Mouse (Mus musculus) G1E (cell line): ENCODE results near the gene Slc16a5. TPM values are rescaled to one million over a fixed set of nuclear protein-coding genes. Genes with fewer than 3 reads are reported as not detected.

Experiments used
- ATAC-seq: 2 replicates; pipeline ENCODE4 v1.8.0; 2016; ENCODE audit warnings: mild to moderate bottlenecking; ENCODE audit not compliant: insufficient number of reproducible peaks, poor library complexity, low FRiP score, severe bottlenecking; ENCODE audit errors: extremely low read depth
- DNase-seq: peaks from one replicate; pipeline ENCODE4 v3.0.0; 2012; ENCODE audit warnings: low spot score
- H3K27me3 ChIP-seq: 2 replicates; pipeline ENCODE4 v1.6.1; 2012; ENCODE audit warnings: mild to moderate bottlenecking, low read length, inconsistent platforms; ENCODE audit not compliant: insufficient read depth
- H3K36me3 ChIP-seq: replicated peaks from 2 replicates; pipeline ENCODE3; 2012; ENCODE audit warnings: mild to moderate bottlenecking, inconsistent platforms
- H3K4me1 ChIP-seq: 2 replicates; pipeline ENCODE4 v1.6.1; 2012; ENCODE audit warnings: low read depth, low read length, inconsistent platforms, mixed read lengths; ENCODE audit not compliant: insufficient read depth
- H3K4me3 ChIP-seq: 2 replicates; pipeline ENCODE4 v1.5.1; 2012; ENCODE audit warnings: low read depth, mild to moderate bottlenecking, inconsistent platforms, low read length, moderate library complexity, mixed read lengths
- H3K9me3 ChIP-seq: replicated peaks from 2 replicates; pipeline ENCODE4 v1.6.1; 2012; ENCODE audit warnings: inconsistent platforms
- CTCF ChIP-seq: IDR thresholded peaks from 2 replicates; pipeline ENCODE4 v1.5.1; 2012; ENCODE audit warnings: low read depth, low read length, inconsistent platforms, mixed read lengths
- GATA1 ChIP-seq: IDR thresholded peaks from 2 replicates; pipeline ENCODE4 v1.6.1; 2012; ENCODE audit warnings: borderline replicate concordance, low read length, inconsistent platforms, mixed read lengths
- GATA2 ChIP-seq: IDR thresholded peaks from 2 replicates; pipeline ENCODE4 v1.6.1; 2012; ENCODE audit warnings: low read depth, low read length, inconsistent platforms, borderline replicate concordance
- POLR2AphosphoS5 ChIP-seq: IDR thresholded peaks from 2 replicates; pipeline ENCODE4 v1.6.1; 2012; ENCODE audit warnings: low read depth, low read length, inconsistent platforms; ENCODE audit not compliant: insufficient replicate concordance
- TAL1 ChIP-seq: conservative IDR thresholded peaks from 2 replicates; pipeline ENCODE4 v1.6.1; 2012; ENCODE audit warnings: low read depth, low read length, inconsistent platforms, mixed read lengths
- polyA plus RNA-seq: library from polyadenylated mRNA; stranded (reverse); fragments of >175 nt; gene quantifications from 2 replicates; pipeline ENCODE4 v1.2.3, GENCODE M21; 2012
- total RNA-seq, 2 experiments: library from RNA; stranded (forward) in 1 of 2; stranded (reverse) in 1 of 2; fragments of 200-1000 nt in 1 of 2; fragments of >200 nt in 1 of 2; fragmentation: Nextera tagmentation in 1 of 2; gene quantifications; 2 replicates each; pipeline ENCODE4 v1.2.3; 2014 to 2017

Gene Slc16a5
- total and polyA plus RNA-seq, 3 experiments: 0.05 TPM; not detected in 2

DNA sequence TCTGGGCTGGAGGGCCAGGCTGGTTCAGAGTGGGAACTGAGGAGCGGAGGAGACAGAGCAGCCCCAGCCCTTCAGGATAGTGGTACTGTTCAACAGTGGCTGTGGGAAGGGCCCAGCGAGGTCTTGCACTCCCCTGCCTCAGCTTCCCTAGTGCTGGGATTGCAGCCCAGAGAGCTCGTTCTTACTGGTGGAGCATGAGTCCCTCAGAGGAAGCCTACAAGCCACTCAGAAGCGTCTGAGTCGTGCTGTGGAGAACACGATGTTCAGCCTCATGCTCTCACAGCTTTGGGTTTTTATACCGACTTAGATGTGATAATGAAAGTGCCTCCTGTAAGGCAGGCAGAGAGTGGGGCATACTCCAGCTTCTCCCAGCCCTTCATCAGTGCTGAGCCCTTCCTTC lies 37.6 kb upstream of the Slc16a5 start:
- Histone ChIP-seq H3K4me3 (no peak overlapping the region), H3K4me1 (peaks cover 25% of the 10 kb centered on the region), H3K36me3 (peaks cover 72% of the 10 kb centered on the region), H3K9me3 (no peaks in the 10 kb centered on the region), H3K27me3 (no peaks in the 10 kb centered on the region)
- no peak for TF ChIP-seq CTCF
- no peak for TF ChIP-seq POLR2AphosphoS5
- no peak for TF ChIP-seq GATA2
- no peak for TF ChIP-seq GATA1
- TF ChIP-seq TAL1: no peak
- DNase-seq (no peak), ATAC-seq (no peak)

DNA sequence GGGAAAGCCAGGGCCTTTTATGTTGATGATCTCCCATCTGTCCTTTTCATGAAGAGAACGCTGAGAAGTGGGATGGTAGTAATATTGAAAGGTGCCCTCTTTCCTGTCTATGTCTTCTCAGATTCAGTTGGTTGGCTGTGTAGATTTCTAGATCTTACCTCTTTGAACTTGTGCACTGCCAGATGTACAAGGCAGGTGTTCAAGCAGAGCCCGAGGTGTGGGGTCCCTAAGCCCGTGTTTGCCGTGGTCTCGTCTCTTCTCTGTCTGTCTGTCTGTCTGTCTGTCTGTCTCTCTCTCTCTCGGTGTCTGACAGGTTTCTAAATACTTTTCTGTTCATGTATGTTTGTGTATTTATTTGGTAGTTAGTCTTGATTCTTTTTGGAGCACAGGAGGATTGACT lies 36.6 kb upstream of the Slc16a5 start:
- no peak for ATAC-seq
- Histone ChIP-seq H3K27me3 (no peaks in the 10 kb centered on the region), H3K4me1 (peaks cover 21% of the 10 kb centered on the region), H3K4me3 (no peak overlapping the region), H3K9me3 (no peaks in the 10 kb centered on the region), H3K36me3 (peaks cover 82% of the 10 kb centered on the region)
- TF ChIP-seq CTCF: no peak
- no peak for TF ChIP-seq GATA2
- TF ChIP-seq GATA1: no peak
- TF ChIP-seq POLR2AphosphoS5: no peak
- no peak for DNase-seq

DNA sequence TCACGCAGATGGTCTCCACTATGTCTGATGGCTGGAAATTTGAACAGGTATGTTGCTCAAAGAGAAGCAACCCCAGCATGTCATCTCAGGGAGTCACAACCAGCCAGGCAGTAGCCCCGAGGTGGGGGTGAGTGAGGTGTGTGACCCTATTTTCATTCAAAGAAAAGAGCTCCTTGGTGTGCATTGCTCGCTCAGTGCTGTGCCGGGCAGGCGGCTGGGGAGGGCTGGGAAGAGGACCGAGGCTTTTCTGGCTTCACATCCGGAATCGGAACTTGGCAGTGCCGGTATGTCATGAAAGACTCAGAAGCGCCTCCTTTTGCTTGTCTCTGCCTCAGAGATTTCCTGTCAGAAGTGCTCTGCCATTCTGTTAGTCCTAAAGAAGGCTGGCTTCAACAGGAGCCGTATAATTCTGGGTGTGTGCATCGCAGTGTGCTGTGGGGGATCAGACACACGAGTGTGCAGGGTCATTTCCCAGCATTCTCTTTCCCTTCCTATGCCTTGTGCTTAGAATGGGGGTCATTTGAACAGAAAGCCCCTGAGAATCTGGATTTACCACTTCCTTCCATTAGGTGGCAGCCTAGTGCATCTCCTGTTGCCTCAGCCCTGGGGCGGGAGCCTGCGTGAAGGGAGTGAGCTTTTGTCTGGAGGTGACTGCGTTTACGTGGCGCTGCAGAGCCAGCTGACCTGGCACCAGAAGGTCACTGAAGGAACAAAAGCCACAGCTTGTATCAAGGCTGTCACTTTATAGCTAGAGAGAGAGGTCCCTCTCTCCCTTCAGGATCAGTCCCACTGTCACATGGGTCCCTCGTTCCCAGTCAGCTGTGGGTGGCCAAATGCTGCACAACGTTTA lies 34.6 kb upstream of the Slc16a5 start:
- H3K36me3 ChIP-seq: peaks cover 92% of the 10 kb centered on the region
- no peak for TF ChIP-seq GATA2
- TF ChIP-seq CTCF: peak; percentile 48
- H3K4me1 ChIP-seq: peaks cover 3% of the 10 kb centered on the region
- ATAC-seq (peak; percentile 63), DNase-seq (peak; percentile 83)
- no peaks in the 10 kb centered on the region for H3K9me3 ChIP-seq
- H3K27me3 ChIP-seq: no peaks in the 10 kb centered on the region
- no peak overlapping the region for H3K4me3 ChIP-seq

DNA sequence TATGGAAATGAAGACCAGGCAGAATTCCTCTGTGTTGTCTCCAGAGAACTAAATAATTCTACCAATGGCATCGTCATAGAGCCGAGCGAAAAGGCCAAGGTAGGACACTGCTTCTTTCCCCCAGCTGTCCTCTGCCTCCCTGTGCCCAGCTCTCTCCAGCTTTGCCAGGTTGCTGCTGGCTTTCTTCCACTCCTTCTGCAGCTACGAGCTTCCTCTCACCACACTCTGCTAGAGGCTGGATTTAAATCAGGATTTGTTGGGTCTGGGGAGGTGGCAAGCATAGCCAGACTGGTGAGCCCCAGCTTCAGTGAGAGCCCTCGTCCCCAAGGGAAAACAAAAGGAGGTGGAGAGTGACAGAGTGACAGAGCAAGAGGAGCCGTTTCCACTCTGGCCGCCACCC lies 33.0 kb upstream of the Slc16a5 start:
- H3K4me3 ChIP-seq: no peak overlapping the region
- TF ChIP-seq TAL1 (no peak), CTCF (no peak), GATA2 (no peak), GATA1 (no peak), POLR2AphosphoS5 (no peak)
- H3K36me3 ChIP-seq: peaks cover 88% of the 10 kb centered on the region
- no peaks in the 10 kb centered on the region for H3K27me3 ChIP-seq
- DNase-seq: no peak
- no peak for ATAC-seq
- no peaks in the 10 kb centered on the region for H3K9me3 ChIP-seq
- peaks cover 3% of the 10 kb centered on the region for H3K4me1 ChIP-seq

DNA sequence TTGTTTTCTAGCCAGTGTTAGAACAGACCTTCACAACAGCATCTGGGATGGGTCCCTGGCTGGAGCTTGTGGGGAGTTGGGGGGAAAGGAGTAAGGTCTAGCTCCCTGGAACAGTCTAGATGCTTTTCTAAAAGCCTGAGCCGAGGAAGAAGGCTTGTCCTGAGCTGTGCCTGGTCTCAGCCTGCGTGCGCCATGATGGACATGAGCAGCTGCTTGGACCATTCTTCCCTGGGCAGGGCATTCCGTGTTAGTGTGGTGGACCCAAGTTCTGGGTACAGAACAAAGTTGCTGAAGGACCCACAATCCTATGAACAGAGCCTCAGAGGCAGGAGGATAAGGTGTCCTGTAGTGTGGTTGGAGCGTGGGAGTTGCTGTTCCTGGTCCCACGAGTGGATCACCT lies 31.7 kb upstream of the Slc16a5 start:
- Histone ChIP-seq H3K36me3 (peaks cover 75% of the 10 kb centered on the region), H3K4me3 (no peak overlapping the region), H3K4me1 (peaks cover 6% of the 10 kb centered on the region), H3K27me3 (no peaks in the 10 kb centered on the region), H3K9me3 (no peaks in the 10 kb centered on the region)
- DNase-seq (no peak), ATAC-seq (no peak)
- TF ChIP-seq CTCF: no peak
- no peak for TF ChIP-seq GATA1
- TF ChIP-seq GATA2: no peak
- TF ChIP-seq POLR2AphosphoS5: no peak
- no peak for TF ChIP-seq TAL1

DNA sequence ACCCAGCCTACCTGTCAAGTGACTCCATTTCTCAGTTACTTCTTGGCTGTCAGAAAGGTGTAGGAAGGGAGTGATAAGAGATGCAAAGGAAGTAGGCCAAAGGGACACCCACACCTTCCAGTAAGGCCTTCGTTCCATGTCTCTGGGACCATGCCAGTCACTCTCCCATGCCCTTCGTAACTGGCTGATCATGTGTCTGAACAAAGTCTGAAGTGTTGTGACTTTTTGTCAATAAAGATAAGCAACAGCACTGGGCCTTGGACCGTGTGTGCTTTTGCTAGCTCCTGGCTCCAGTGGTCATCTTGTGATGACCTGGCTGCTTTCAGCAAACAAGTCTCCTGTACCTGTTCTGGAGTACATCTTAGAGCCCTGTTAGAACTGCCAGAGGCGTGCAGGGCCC lies 29.5 kb upstream of the Slc16a5 start:
- ATAC-seq: no peak
- H3K4me3 ChIP-seq: no peak overlapping the region

More for the DNA sequence above, 29.5 kb upstream of the Slc16a5 start:
- no peaks in the 10 kb centered on the region for H3K27me3 ChIP-seq
- TF ChIP-seq POLR2AphosphoS5: no peak
- no peak for TF ChIP-seq GATA2
- TF ChIP-seq CTCF: no peak
- no peak for TF ChIP-seq TAL1
- TF ChIP-seq GATA1: no peak
- no peaks in the 10 kb centered on the region for H3K9me3 ChIP-seq
- peaks cover 22% of the 10 kb centered on the region for H3K4me1 ChIP-seq
- DNase-seq: no peak
- H3K36me3 ChIP-seq: peaks cover 52% of the 10 kb centered on the region
